Mouse (Mus musculus) kidney, adult 10 weeks (tissue): ENCODE results near the gene Grxcr1. TPM values are rescaled to one million over a fixed set of nuclear protein-coding genes. Genes with fewer than 3 reads are reported as not detected.

ENCODE experiments used
- polyA plus RNA-seq: library from polyadenylated mRNA; stranded (reverse); fragments of 350-450 nt; fragmentation: Illumina TruSeq; extraction: RNeasy Lipid Tissue Mini Kit (QIAGEN cat#74804); gene quantifications from one replicate; pipeline ENCODE4 v1.2.3, GENCODE M21; 2014; ENCODE audit warnings: low read depth, low replicate concordance

The Grxcr1 gene
- not detected for polyA plus RNA-seq

DNA sequence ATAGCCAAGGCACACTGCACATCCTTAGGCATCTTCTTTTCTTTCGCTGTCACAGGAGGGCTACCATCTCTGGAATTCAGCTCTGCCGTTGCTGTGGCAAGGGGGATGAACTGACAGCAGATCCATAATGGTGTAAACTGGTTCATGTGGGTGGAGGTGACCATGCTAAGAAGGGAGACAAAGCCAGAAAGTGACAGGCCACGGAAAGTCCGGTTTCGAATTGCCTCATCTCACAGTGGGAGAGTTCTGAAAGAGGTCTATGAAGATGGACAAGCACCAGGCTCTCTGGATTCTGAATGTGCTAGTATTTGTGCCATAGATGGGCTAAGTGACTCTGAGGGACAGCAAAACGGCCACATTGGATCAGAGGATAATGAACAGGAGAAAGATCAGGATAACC is at the start of gene Grxcr1:
Grxcr1 (plus strand) TSS at position 92 of the 400 bp plus-strand sequence.

Other genes with a start within 250 kb of the Grxcr1 start
- 13.5 TPM for gene Atp8a1, start 184.4 kb upstream of the Grxcr1 start, polyA plus RNA-seq
- not detected for gene Gm5108, start 90.2 kb upstream of the Grxcr1 start, polyA plus RNA-seq
- not detected for gene Gm21905, start 85.4 kb upstream of the Grxcr1 start, polyA plus RNA-seq